Mouse (Mus musculus): ENCODE results near the gene Gm10134.
A peak's percentile ranks its signal among the peaks of the same experiment; 100 is the strongest.
"Not testable (repeated sequence)": the region's sequence is repeated elsewhere in the genome, so short reads cannot be mapped to it uniquely, and the experiment has no call there.

The Gm10134 gene

DNA sequence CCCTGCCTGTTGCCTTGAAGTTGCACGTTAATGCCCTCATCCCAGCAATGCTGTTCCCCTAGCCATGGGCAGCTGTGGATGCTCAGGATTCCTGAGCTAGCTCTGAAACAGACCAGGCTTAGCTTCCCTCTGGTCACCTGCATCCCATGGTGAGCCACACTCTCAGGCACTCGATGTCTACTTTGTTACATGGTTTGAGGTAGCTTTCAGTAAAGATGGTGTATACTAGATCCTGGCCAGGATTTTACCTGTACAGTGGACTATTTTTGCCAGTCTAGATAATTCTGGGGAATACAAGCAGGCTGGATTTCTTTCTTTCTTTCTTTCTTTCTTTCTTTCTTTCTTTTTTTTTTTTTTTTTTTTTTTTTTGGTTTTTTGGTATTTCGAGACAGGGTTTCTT is at the start of gene Gm10134:
Gm10134 (plus strand) TSS at position 301 of the 400 bp plus-strand sequence.
- DNase-seq (ENCODE audit: low read depth, low spot score) = no peak

DNA sequence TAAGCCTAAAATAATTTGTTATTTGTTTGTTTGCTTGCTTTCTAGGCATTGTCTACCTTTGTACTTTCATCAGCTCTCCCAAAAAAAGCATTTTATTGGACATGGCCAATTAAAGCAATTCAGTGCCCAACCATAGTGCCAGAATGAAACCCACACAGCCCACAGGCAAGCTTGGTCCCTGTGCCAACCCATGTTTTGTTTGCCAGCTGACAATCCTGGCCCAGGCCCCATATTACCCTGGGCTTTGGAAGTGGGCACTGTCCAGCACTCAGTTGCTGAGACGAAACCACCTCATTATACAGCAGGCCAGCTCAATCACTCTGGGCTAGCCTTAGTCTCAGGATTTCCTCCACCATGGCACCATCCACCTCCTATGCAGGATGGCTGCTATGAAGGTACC is 49.3 kb upstream of the Gm10134 start:
- DNase-seq (ENCODE audit: low read depth, low spot score) = no peak

DNA sequence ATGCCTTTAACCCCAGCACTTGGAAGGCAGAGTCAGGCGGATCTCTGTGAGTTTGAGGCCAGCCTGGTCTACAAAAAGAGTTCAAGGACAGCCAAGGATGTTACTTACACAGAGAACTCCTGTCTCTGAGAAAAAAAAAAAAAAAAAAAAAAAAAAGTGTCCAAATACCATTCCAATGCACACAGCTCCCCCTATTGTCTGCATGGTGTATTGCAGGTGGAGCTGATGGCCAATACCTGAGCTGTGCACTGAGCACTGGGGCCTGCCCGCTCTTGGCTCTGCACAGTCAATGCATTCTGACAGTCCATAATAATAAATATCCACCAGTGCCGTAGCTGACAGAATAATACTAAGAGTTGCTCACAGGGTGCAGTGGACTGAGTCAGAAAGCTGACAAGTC is 42.0 kb upstream of the Gm10134 start:
- DNase-seq (ENCODE audit: low read depth, low spot score) = peak; percentile 75

GRCm38 (mm10) chr2:28464919-28465318 is 41.0 kb upstream of the Gm10134 start:
- DNase-seq (ENCODE audit: low read depth, low spot score) = no peak

GRCm38 (mm10) chr2:28465836-28466518 is 39.9 kb upstream of the Gm10134 start, which contains the start of gene 1700007K13Rik:
Gene 1700007K13Rik (minus strand): TSS chr2:28466332.
- DNase-seq (ENCODE audit: low read depth, low spot score) = peak; percentile 75

GRCm38 (mm10) chr2:28467860-28468485 is 37.9 kb upstream of the Gm10134 start, which contains the start of gene Mrps2:
Gene Mrps2 (plus strand): TSS chr2:28468066.
- DNase-seq (ENCODE audit: low read depth, low spot score) = peak; percentile 86

GRCm38 (mm10) chr2:28468486-28469225 is 37.2 kb upstream of the Gm10134 start:
- DNase-seq (ENCODE audit: low read depth, low spot score) = no peak

DNA sequence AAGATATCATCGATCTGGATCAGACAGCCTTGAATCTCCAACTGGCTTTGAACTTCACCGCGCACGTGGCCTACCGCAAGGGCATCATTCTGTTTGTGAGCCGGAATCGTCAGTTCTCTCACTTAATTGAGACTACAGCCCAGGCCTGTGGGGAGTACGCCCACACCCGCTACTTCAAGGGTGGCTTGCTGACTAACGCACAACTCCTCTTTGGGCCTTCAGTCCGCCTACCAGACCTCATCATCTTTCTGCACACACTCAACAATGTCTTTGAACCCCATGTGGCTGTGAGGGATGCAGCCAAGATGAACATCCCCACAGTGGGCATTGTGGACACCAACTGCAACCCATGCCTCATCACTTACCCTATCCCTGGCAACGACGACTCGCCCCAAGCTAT is 36.4 kb upstream of the Gm10134 start:
- no peak for DNase-seq (ENCODE audit: low read depth, low spot score)

GRCm38 (mm10) chr2:28470591-28470990 is 35.3 kb upstream of the Gm10134 start:
- DNase-seq (ENCODE audit: low read depth, low spot score) = no peak

DNA sequence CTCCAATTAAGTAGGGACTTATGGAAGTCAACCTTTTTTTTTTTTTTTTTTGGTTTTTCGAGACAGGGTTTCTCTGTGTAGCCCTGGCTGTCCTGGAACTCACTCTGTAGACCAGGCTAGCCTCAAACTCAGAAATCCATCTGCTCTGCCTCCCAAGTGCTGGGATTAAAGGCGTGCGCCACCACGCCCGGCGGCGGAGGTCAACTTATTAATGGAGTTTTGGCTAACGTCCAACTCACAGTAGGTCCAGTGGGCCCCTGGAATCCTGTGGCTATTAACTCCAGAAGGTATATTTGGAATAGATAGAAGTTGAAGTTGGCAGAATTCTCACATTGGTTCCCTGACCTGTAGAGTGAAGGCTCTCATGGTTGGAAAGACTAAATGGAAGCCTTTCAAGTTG is 33.9 kb upstream of the Gm10134 start:
- DNase-seq (ENCODE audit: low read depth, low spot score) = not testable (repeated sequence)

DNA sequence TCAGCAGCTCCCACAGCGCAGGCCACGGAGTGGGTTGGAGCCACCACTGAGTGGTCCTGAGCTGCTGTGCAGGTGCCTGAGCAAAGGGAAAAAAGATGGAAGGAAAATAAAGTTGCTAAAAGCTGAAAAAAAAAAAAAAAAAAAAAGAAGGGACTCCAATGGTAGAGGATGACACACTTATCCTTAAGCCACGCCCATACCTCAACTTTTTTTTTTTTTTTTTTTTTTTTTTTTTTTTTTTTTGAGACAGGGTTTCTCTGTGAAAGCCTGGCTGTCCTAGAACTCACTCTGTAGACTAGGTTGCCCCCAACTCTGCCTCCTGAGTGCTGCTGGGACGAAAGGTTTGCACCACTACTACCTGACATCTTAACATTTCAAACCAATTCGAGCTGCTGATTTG is 27.9 kb upstream of the Gm10134 start:
- not testable (repeated sequence) for DNase-seq (ENCODE audit: low read depth, low spot score)

GRCm38 (mm10) chr2:28479208-28480204 is 26.4 kb upstream of the Gm10134 start:
- no peak for DNase-seq (ENCODE audit: low read depth, low spot score)

GRCm38 (mm10) chr2:28483861-28484260 is 22.0 kb upstream of the Gm10134 start:
- DNase-seq (ENCODE audit: low read depth, low spot score) = no peak

- no peak for DNase-seq (ENCODE audit: low read depth, low spot score)
Observed at GRCm38 (mm10) chr2:28494521-28494920, 11.4 kb upstream of the Gm10134 start.

GRCm38 (mm10) chr2:28495207-28495756 is 10.6 kb upstream of the Gm10134 start:
- DNase-seq (ENCODE audit: low read depth, low spot score) = no peak

- no peak for DNase-seq (ENCODE audit: low read depth, low spot score)
Observed at GRCm38 (mm10) chr2:28495801-28496595, 9.9 kb upstream of the Gm10134 start.

GRCm38 (mm10) chr2:28496671-28497070 is 9.2 kb upstream of the Gm10134 start, which contains the start of gene Gbgt1:
Gene Gbgt1 (plus strand): TSS chr2:28496891.
- no peak for DNase-seq (ENCODE audit: low read depth, low spot score)

DNA sequence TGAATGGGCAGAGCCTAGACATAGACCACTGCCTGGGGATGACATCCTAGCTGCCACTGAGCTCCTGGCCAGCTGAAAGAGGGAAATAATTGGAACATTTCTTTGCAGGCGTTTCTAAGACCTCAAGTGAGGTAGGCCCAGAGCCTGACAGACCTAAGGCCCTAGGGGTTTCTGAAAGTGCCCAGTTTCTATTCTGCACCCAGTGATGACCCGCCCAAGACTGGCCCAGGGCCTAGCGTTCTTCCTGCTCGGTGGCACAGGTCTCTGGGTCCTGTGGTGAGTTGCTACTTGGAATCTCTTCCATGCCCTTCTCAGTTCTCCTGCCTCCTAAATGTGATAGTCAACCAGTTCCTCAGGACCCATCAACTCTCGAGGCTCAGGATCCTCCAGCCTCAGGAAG is 8.3 kb upstream of the Gm10134 start:
- DNase-seq (ENCODE audit: low read depth, low spot score) = no peak

DNA sequence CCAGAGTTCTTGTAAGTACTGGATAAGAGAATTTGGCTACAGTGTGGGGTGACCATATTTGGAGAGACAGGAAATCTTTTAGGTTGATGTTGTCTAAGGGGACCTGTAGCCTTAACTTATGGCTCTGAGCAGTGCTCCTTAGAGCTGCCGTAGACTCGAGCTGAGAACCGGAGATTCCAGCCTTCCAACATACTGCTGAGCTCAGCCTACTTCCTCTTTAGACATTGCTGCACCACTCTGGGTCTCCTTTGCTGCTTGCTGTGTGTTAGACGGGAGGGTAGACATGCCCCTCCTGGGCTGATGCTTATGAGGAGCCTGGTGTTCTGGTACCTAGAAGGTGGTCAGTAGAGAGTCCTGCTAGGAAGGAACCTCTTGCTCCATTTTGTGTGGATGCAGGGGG is 7.5 kb upstream of the Gm10134 start:
- DNase-seq (ENCODE audit: low read depth, low spot score) = no peak

DNA sequence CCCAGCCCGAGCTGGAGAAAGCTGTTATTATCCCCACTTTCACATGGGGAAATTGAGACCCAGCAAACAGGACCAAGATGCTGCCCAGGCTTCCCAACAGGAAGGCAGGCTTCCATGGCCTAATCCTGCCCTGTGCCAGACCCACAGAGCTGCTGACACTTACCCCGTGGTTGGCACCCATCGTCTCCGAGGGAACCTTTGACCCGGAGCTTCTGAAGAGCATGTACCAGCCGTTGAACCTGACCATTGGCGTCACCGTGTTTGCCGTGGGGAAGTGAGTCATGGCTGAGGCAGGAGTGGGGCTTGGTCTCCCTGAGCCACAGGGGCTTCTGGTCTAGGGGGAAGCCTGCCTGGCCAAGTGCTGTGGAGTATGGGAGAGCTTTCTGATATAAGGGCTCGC is 2.9 kb upstream of the Gm10134 start:
- no peak for DNase-seq (ENCODE audit: low read depth, low spot score)
